Mouse (Mus musculus): ENCODE measurements around the gene Pnliprp2. TPM values are rescaled to one million over a fixed set of nuclear protein-coding genes. Genes with fewer than 3 reads are reported as not detected.

Gene Pnliprp2
- polyA plus RNA-seq, 1 experiment from 2014 or later: not detected

DNA sequence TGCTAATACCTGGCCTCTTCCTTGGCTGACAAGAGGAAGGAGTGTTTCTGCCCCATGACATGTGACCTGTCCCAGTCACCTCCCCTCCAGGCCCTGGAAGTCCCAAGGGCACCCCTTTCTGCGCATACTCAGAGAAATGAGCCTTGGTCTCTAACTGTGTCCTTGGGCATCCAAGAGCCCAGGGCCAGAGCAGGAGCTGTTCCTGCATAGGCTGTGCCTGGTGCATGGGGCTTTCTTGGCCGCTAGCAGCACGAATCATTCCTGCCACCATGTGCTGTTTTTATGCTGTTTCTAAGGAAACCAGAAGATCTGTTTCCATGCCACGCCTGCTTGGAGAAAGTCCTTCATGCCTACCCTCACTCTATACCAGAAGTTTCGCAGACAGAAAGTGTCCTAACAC, 51.0 kb downstream of the Pnliprp2 start:
- 68% methylated on average over 5 of the region's 5 CpGs for WGBS
- H3K4me3 ChIP-seq (ENCODE audit: low read depth, low read length): no peak overlapping the region

DNA sequence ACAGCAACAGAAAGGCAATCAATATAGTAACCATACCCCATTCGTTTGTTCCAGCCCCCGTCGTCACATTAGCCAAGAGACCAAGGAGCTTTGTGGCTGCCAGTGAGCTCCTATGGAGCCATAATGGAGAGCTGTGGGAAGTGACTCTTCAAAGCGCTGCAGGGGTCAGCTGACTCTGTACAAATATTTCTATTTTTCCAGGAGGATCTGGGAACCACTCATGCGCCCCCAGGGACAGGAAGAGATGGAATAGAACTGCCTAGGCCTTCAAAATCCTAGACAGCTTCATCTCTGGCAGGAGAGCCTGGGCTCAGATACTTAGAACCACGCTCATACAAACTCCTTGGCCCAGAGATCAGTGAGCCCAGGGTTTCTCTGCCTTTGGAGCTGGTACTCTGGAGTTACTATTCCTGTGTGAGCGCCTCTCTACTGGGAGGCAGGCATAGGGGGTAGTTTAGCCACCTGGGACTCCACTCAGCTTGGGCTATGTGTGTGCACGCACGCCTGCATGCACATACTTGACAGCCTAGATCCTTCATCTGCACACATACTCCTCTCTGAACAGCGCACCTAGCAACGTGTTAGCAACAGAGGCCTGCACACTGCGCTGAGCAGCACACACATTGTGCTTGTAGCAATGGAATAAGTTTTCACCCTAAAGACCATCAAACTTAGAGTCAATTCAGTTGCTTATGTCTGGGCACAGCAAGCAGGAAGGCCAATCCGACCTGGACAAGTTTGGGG, 55.8 kb downstream of the Pnliprp2 start:
- ATAC-seq (ENCODE audit: low read depth) (no peak), DNase-seq (ENCODE audit: low spot score) (no peak)
- 83% methylated on average over 13 of the region's 13 CpGs for WGBS
- Histone ChIP-seq H3K4me2 (ENCODE audit: low read depth, low read length) (no peak overlapping the region), H3K4me1 (ENCODE audit: control insufficient read depth, insufficient read depth, low read length) (no peaks in the 10 kb centered on the region), H3K9ac (ENCODE audit: low read depth, low read length) (no peak overlapping the region), H3K9me3 (ENCODE audit: control insufficient read depth, low read length) (no peaks in the 10 kb centered on the region), H3K27me3 (replicated peaks; ENCODE audit: control insufficient read depth, insufficient read depth, low read length) (no peaks in the 10 kb centered on the region), H3K27ac (replicated peaks; ENCODE audit: low read depth, low read length) (no peak overlapping the region), H3K36me3 (ENCODE audit: control insufficient read depth, insufficient read depth, low read length) (no peaks in the 10 kb centered on the region), H3K4me3 (ENCODE audit: low read depth, low read length) (no peak overlapping the region)

More for the DNA sequence above, 51.0 kb downstream of the Pnliprp2 start:
- no peak overlapping the region for H3K9ac ChIP-seq (ENCODE audit: low read depth, low read length)
- no peak overlapping the region for H3K27ac ChIP-seq (replicated peaks; ENCODE audit: low read depth, low read length)
- no peaks in the 10 kb centered on the region for H3K4me1 ChIP-seq (ENCODE audit: control insufficient read depth, insufficient read depth, low read length)
- no peaks in the 10 kb centered on the region for H3K27me3 ChIP-seq (replicated peaks; ENCODE audit: control insufficient read depth, insufficient read depth, low read length)
- H3K4me2 ChIP-seq (ENCODE audit: low read depth, low read length): no peak overlapping the region
- no peaks in the 10 kb centered on the region for H3K9me3 ChIP-seq (ENCODE audit: control insufficient read depth, low read length)
- no peak for ATAC-seq (ENCODE audit: low read depth)
- DNase-seq (ENCODE audit: low spot score): no peak
- no peaks in the 10 kb centered on the region for H3K36me3 ChIP-seq (ENCODE audit: control insufficient read depth, insufficient read depth, low read length)

DNA sequence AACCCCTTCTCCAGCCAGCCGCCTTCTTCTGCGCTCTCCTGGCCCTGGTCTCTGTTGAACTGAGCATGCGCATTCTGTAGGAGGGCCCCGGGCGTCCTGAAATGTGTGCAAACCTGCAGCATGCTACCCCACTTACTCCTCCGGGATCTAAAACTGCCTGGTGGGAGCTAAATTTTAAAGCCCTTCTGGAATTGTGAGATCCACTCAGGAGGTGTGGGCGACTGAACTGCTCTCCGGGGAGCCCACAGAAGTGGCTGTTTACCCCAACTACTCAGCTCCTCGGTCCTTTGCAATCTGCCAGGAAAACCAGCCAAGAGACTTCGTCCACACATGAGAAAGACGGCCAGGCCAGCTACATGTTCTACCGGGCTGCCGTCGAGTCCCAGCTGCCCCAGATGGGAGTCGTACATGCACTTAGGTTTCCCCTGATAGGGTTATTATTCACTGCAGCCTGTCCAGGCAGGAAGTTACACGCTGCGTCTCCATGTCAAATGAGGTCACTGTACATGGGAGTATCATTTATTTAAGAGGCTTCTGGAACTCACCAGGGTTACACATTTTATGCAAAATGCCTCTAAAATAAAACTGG, 57.0 kb downstream of the Pnliprp2 start:
- 71% methylated on average over 17 of the region's 17 CpGs for WGBS
- no peaks in the 10 kb centered on the region for H3K36me3 ChIP-seq (ENCODE audit: control insufficient read depth, insufficient read depth, low read length)
- no peak overlapping the region for H3K9ac ChIP-seq (ENCODE audit: low read depth, low read length)
- H3K4me1 ChIP-seq (ENCODE audit: control insufficient read depth, insufficient read depth, low read length): no peaks in the 10 kb centered on the region
- H3K27me3 ChIP-seq (replicated peaks; ENCODE audit: control insufficient read depth, insufficient read depth, low read length): no peaks in the 10 kb centered on the region
- no peak overlapping the region for H3K4me3 ChIP-seq (ENCODE audit: low read depth, low read length)
- no peaks in the 10 kb centered on the region for H3K9me3 ChIP-seq (ENCODE audit: control insufficient read depth, low read length)
- H3K27ac ChIP-seq (replicated peaks; ENCODE audit: low read depth, low read length): no peak overlapping the region
- H3K4me2 ChIP-seq (ENCODE audit: low read depth, low read length): no peak overlapping the region
- DNase-seq (ENCODE audit: low spot score) (no peak), ATAC-seq (ENCODE audit: low read depth) (no peak)

DNA sequence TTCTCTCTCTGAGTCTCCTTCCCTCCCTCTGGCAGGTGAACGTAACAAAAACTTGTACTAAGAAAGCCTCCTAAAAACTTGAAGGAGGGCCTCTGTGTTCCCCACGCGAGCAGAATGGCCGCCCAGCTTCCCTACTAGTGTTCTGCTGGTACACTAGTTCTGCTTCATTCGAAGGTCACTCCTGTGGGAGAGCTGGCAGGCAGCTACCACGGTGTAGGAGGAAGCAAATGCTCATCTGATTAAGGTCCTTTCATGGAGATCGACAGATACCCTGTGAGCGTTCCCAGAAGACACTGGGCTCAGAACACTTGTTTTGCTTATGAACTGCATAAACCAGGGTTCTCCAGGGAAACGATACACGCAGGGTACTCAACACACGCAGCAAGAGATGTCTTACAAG, 57.9 kb downstream of the Pnliprp2 start:
- H3K4me3 ChIP-seq (ENCODE audit: low read depth, low read length): no peak overlapping the region
- 76% methylated on average over 11 of the region's 11 CpGs for WGBS
- no peaks in the 10 kb centered on the region for H3K36me3 ChIP-seq (ENCODE audit: control insufficient read depth, insufficient read depth, low read length)
- H3K27me3 ChIP-seq (replicated peaks; ENCODE audit: control insufficient read depth, insufficient read depth, low read length): no peaks in the 10 kb centered on the region
- H3K9me3 ChIP-seq (ENCODE audit: control insufficient read depth, low read length): no peaks in the 10 kb centered on the region
- ATAC-seq (ENCODE audit: low read depth) (no peak), DNase-seq (ENCODE audit: low spot score) (no peak)
- no peak overlapping the region for H3K9ac ChIP-seq (ENCODE audit: low read depth, low read length)
- no peak overlapping the region for H3K27ac ChIP-seq (replicated peaks; ENCODE audit: low read depth, low read length)
- H3K4me2 ChIP-seq (ENCODE audit: low read depth, low read length): no peak overlapping the region
- no peaks in the 10 kb centered on the region for H3K4me1 ChIP-seq (ENCODE audit: control insufficient read depth, insufficient read depth, low read length)

DNA sequence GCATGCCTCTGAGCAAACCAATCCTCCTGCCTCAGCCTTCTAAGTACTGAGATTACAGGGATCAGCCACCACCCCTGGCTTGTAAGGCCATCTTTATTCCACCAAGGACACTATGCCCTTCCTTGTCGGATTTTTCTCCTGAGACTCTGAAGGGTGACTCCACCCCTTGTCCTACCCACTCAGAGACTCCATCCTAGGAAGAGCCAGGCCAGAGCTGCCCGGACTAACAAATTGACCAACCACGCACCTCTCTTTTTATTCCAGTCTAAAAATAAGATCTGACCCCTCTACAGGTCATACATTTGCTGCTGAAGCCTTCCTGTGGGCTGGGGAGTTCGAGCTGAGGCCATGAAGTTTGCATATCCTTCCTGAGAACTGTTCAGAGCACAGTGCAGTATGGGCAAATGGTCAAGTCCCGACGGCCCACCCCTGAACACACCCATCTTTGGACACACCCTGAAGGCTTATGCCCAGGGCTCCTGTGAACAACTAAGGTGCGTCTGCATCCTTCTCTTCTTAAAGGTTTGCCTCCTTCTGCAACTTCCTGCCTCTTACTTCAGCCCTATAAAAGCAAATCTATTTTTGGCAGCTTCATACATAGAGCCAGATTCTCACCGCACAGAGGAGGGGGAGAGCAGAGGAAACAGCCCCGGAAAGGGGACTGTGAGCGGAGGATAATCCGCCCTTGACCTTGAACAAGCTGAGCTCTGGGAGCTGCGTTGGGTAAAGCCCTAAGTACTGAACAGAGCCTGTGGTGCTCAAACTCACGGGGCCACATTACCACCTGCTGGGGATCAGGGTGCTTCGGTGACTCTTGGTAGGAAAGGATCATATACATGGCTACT, 59.3 kb downstream of the Pnliprp2 start:
- ATAC-seq (ENCODE audit: low read depth) (no peak), DNase-seq (ENCODE audit: low spot score) (no peak)
- no peak overlapping the region for H3K9ac ChIP-seq (ENCODE audit: low read depth, low read length)
- no peak overlapping the region for H3K4me3 ChIP-seq (ENCODE audit: low read depth, low read length)
- H3K36me3 ChIP-seq (ENCODE audit: control insufficient read depth, insufficient read depth, low read length): no peaks in the 10 kb centered on the region
- no peaks in the 10 kb centered on the region for H3K9me3 ChIP-seq (ENCODE audit: control insufficient read depth, low read length)
- H3K27ac ChIP-seq (replicated peaks; ENCODE audit: low read depth, low read length): no peak overlapping the region
- WGBS: 79% methylated on average over 14 of the region's 14 CpGs
- no peaks in the 10 kb centered on the region for H3K27me3 ChIP-seq (replicated peaks; ENCODE audit: control insufficient read depth, insufficient read depth, low read length)
- no peaks in the 10 kb centered on the region for H3K4me1 ChIP-seq (ENCODE audit: control insufficient read depth, insufficient read depth, low read length)
- H3K4me2 ChIP-seq (ENCODE audit: low read depth, low read length): no peak overlapping the region

DNA sequence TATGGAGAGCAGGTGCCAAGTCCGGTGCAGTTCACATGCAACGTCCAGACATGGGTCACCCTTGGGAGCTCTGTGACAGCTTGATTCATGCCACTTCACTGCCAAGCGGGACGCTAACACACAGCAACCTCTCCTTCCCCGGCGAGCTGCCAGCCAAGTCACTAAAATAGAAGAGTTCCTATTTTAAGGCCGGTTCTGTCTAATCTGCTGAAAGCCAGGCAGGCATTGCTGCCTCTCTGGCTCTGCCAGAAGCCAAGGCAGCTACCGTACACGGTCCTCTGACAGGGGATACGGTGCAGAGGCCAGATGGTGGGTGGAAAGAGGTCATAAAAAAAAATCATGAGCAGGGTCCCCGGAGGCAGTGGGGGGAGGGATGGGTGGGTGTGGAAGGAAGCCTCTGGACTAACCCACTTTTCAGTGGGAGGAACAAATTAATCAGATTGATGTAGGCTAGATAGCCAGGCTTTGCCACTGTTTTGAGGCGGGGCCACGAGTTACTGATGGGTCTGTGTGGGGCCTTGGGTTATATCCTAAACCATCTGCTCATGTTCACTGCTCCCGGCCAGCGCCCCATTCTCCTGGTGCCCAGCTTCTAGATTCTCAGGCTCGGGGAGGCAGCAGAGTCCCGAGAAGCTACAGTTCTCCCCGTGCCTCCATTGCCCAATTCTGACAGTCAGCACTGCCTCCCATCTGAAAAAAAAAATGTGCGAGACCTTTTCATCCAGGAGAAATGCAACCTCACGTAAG, 63.1 kb downstream of the Pnliprp2 start:
- WGBS: 75% methylated on average over 20 of the region's 20 CpGs
- DNase-seq (ENCODE audit: low spot score): no peak

DNA sequence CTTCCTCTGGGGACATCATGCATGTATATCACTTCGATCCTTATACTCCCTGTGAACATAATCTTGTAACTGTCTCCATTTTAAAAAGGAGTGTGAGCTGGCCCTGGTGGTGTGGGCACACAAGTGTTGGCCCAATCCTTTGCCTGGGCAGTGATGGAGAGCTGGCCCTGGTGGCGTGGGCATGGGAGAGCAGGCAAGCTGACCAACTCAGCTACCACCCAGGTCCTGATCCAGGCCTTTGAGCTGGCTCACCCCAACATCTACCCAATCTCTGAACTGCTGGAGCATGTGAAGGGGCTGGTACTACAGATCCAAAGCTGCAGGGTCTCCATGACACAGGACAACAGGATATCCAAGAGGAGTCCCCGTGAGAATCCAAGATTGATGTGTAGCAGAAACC, 63.8 kb downstream of the Pnliprp2 start:
- WGBS: 90% methylated on average over 3 of the region's 3 CpGs
- DNase-seq (ENCODE audit: low spot score) (no peak), ATAC-seq (ENCODE audit: low read depth) (no peak)
- Histone ChIP-seq H3K36me3 (ENCODE audit: control insufficient read depth, insufficient read depth, low read length) (no peaks in the 10 kb centered on the region), H3K4me2 (ENCODE audit: low read depth, low read length) (no peak overlapping the region), H3K27ac (replicated peaks; ENCODE audit: low read depth, low read length) (no peak overlapping the region), H3K9ac (ENCODE audit: low read depth, low read length) (no peak overlapping the region), H3K9me3 (ENCODE audit: control insufficient read depth, low read length) (no peaks in the 10 kb centered on the region), H3K27me3 (replicated peaks; ENCODE audit: control insufficient read depth, insufficient read depth, low read length) (no peaks in the 10 kb centered on the region), H3K4me3 (ENCODE audit: low read depth, low read length) (no peak overlapping the region), H3K4me1 (ENCODE audit: control insufficient read depth, insufficient read depth, low read length) (no peaks in the 10 kb centered on the region)

More for the DNA sequence above, 63.1 kb downstream of the Pnliprp2 start:
- H3K36me3 ChIP-seq (ENCODE audit: control insufficient read depth, insufficient read depth, low read length): no peaks in the 10 kb centered on the region
- H3K9ac ChIP-seq (ENCODE audit: low read depth, low read length): no peak overlapping the region
- H3K4me3 ChIP-seq (ENCODE audit: low read depth, low read length): no peak overlapping the region
- no peak overlapping the region for H3K27ac ChIP-seq (replicated peaks; ENCODE audit: low read depth, low read length)
- no peaks in the 10 kb centered on the region for H3K27me3 ChIP-seq (replicated peaks; ENCODE audit: control insufficient read depth, insufficient read depth, low read length)
- H3K4me2 ChIP-seq (ENCODE audit: low read depth, low read length): no peak overlapping the region
- no peaks in the 10 kb centered on the region for H3K9me3 ChIP-seq (ENCODE audit: control insufficient read depth, low read length)
- no peaks in the 10 kb centered on the region for H3K4me1 ChIP-seq (ENCODE audit: control insufficient read depth, insufficient read depth, low read length)
- no peak for ATAC-seq (ENCODE audit: low read depth)

DNA sequence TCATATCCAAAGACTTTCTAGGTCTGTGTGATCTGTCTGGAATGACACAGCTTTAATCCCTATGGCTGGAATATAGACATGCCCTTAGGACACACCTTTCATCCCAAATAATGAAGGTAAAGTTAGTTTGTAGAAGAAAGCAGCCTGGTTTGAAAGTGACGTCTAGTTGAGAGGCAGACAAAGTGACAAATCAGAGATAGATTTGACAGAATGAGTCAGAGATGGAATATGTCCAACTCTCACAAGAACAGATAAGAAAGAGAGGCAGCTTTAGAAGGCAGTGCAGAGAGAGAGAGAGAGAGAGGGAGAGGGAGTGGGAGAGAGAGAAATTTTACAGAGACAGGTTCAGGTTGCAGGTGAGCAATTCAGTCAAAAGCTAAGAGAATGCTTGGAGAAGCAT, 64.8 kb downstream of the Pnliprp2 start:
- no peaks in the 10 kb centered on the region for H3K36me3 ChIP-seq (ENCODE audit: control insufficient read depth, insufficient read depth, low read length)
- ATAC-seq (ENCODE audit: low read depth) (no peak), DNase-seq (ENCODE audit: low spot score) (no peak)
- H3K9ac ChIP-seq (ENCODE audit: low read depth, low read length): no peak overlapping the region
- WGBS: 61% methylated on average over 1 of the region's 1 CpGs
- no peaks in the 10 kb centered on the region for H3K9me3 ChIP-seq (ENCODE audit: control insufficient read depth, low read length)
- H3K27me3 ChIP-seq (replicated peaks; ENCODE audit: control insufficient read depth, insufficient read depth, low read length): no peaks in the 10 kb centered on the region
- H3K4me3 ChIP-seq (ENCODE audit: low read depth, low read length): no peak overlapping the region
- H3K4me1 ChIP-seq (ENCODE audit: control insufficient read depth, insufficient read depth, low read length): no peaks in the 10 kb centered on the region
- no peak overlapping the region for H3K4me2 ChIP-seq (ENCODE audit: low read depth, low read length)
- H3K27ac ChIP-seq (replicated peaks; ENCODE audit: low read depth, low read length): no peak overlapping the region
